Mouse (Mus musculus): ENCODE data around the gene Csnk1g1. TPM values are rescaled to one million over a fixed set of nuclear protein-coding genes. Genes with fewer than 3 reads are reported as not detected.

Csnk1g1 gene
- total and polyA plus RNA-seq, 2 experiments, result 1.6 to 5.3 TPM

DNA sequence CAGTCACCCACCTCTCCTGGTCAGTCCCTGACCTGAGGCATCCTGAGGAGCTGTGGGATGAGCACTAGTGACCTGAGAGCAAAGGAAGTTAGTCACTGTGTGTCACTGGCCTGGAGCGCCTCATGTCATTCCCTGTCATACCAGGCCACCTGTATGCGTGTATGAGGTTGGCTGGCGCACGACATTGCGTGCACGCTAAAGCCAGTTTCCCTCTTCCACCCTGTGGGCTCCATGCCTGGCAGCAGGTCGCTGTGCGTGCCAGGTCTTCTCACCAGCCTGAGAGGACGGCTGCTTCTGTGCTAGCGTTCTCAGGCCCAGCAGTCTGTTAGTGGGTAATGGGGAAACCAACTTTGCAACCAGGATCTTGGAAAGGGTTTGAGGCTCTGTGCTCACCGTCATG lies 155.6 kb downstream of the Csnk1g1 start:
- no peak overlapping the region for H3K4me3 ChIP-seq (ENCODE audit: insufficient read depth, low read depth, low read length)
- no peaks in the 10 kb centered on the region for H3K27me3 ChIP-seq (ENCODE audit: control insufficient read depth, insufficient read depth, low read length)
- H3K9ac ChIP-seq (ENCODE audit: low read depth, low read length), result no peak overlapping the region
- H3K27ac ChIP-seq (replicated peaks; ENCODE audit: insufficient read depth, low read depth, low read length), result no peak overlapping the region
- H3K4me1 ChIP-seq (ENCODE audit: control insufficient read depth, insufficient read depth, low read length), result peaks cover 15% of the 10 kb centered on the region
- DNase-seq (ENCODE audit: extremely low read depth, low read depth, low spot score), result no peak
- WGBS, result 95% methylated on average over 11 of the region's 11 CpGs
- H3K79me2 ChIP-seq (ENCODE audit: control insufficient read depth, insufficient read depth, low read length), result peaks cover 11% of the 10 kb centered on the region; the same call in 1 of the 2 replicates
- TF ChIP-seq CTCF (IDR thresholded peaks at IDR 0.05; ENCODE audit: low read depth, low read length) (no peak), POLR2A (IDR thresholded peaks at IDR 0.05; ENCODE audit: extremely low read depth, insufficient read depth, low read length) (no peak)
- H3K36me3 ChIP-seq (ENCODE audit: control insufficient read depth, insufficient read depth, low read length), result peaks cover 28% of the 10 kb centered on the region

DNA sequence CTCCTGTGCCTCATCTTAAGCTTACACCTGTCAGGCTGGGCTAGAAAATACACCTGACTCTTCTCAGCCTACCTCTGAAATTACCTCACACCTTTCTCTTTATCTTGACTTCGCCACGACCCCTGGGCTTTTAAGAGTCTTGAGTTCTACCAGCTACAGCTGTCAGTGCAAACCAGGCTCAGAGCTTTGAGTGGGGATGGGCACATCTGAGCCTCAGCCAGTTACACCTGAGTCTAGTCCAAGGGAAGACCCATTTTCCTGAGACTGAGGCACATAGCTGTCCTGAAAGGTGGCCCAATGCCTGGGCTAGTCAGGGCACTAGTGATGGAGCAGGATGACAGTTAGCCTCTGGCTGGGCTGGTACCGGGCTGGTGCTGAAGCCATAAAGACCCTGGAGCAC lies 158.1 kb downstream of the Csnk1g1 start:
- WGBS, result 94% methylated on average over 3 of the region's 3 CpGs
- TF ChIP-seq CTCF (IDR thresholded peaks at IDR 0.05; ENCODE audit: low read depth, low read length), result no peak
- TF ChIP-seq POLR2A (IDR thresholded peaks at IDR 0.05; ENCODE audit: extremely low read depth, insufficient read depth, low read length), result no peak
- H3K79me2 ChIP-seq (ENCODE audit: control insufficient read depth, insufficient read depth, low read length), result no peaks in the 10 kb centered on the region
- no peaks in the 10 kb centered on the region for H3K27me3 ChIP-seq (ENCODE audit: control insufficient read depth, insufficient read depth, low read length)
- DNase-seq (ENCODE audit: extremely low read depth, low read depth, low spot score), result no peak
- H3K4me3 ChIP-seq (ENCODE audit: insufficient read depth, low read depth, low read length), result no peak overlapping the region
- H3K4me1 ChIP-seq (ENCODE audit: control insufficient read depth, insufficient read depth, low read length), result peaks cover 8% of the 10 kb centered on the region; the same call in 1 of the 2 replicates
- peaks cover 28% of the 10 kb centered on the region for H3K36me3 ChIP-seq (ENCODE audit: control insufficient read depth, insufficient read depth, low read length)
- no peak overlapping the region for H3K27ac ChIP-seq (replicated peaks; ENCODE audit: insufficient read depth, low read depth, low read length)
- H3K9ac ChIP-seq (ENCODE audit: low read depth, low read length), result no peak overlapping the region

DNA sequence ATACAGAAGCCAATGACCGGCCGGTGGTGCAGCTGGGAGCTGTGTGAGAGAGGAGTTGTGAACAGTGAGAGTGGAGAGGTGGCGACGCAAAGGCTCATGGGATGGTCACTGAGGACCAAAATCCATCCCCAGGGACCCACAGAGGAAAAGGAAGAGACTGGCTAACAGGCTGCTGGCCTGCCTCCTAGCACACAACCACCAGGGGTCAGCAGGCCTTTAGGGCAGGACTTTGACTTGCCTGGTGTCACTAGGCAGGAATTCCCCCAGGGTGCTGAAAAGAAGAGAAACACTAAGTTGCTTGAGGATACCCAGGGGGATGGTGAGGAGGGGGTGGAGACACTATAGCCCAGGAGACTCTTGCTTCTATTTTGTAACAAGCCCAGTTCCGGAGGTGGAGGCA lies 158.8 kb downstream of the Csnk1g1 start:
- Histone ChIP-seq H3K27me3 (ENCODE audit: control insufficient read depth, insufficient read depth, low read length) (no peaks in the 10 kb centered on the region), H3K9ac (ENCODE audit: low read depth, low read length) (no peak overlapping the region), H3K4me3 (ENCODE audit: insufficient read depth, low read depth, low read length) (no peak overlapping the region), H3K36me3 (ENCODE audit: control insufficient read depth, insufficient read depth, low read length) (peaks cover 26% of the 10 kb centered on the region), H3K4me1 (ENCODE audit: control insufficient read depth, insufficient read depth, low read length) (peaks cover 8% of the 10 kb centered on the region; the same call in 1 of the 2 replicates), H3K27ac (replicated peaks; ENCODE audit: insufficient read depth, low read depth, low read length) (no peak overlapping the region), H3K79me2 (ENCODE audit: control insufficient read depth, insufficient read depth, low read length) (no peaks in the 10 kb centered on the region)
- peak; percentile 85 for TF ChIP-seq CTCF (IDR thresholded peaks at IDR 0.05; ENCODE audit: low read depth, low read length)
- TF ChIP-seq POLR2A (IDR thresholded peaks at IDR 0.05; ENCODE audit: extremely low read depth, insufficient read depth, low read length), result no peak
- WGBS, result 40% methylated on average over 5 of the region's 5 CpGs
- DNase-seq (ENCODE audit: extremely low read depth, low read depth, low spot score), result peak; percentile 33

- Histone ChIP-seq H3K9ac (ENCODE audit: low read depth, low read length) (no peak overlapping the region), H3K27me3 (ENCODE audit: control insufficient read depth, insufficient read depth, low read length) (no peaks in the 10 kb centered on the region), H3K36me3 (ENCODE audit: control insufficient read depth, insufficient read depth, low read length) (peaks cover 20% of the 10 kb centered on the region), H3K4me3 (ENCODE audit: insufficient read depth, low read depth, low read length) (no peak overlapping the region), H3K27ac (replicated peaks; ENCODE audit: insufficient read depth, low read depth, low read length) (no peak overlapping the region), H3K4me1 (ENCODE audit: control insufficient read depth, insufficient read depth, low read length) (peaks cover 8% of the 10 kb centered on the region; the same call in 1 of the 2 replicates), H3K79me2 (ENCODE audit: control insufficient read depth, insufficient read depth, low read length) (no peaks in the 10 kb centered on the region)
- DNase-seq (ENCODE audit: extremely low read depth, low read depth, low spot score), result no peak
- TF ChIP-seq CTCF (IDR thresholded peaks at IDR 0.05; ENCODE audit: low read depth, low read length) (no peak), POLR2A (IDR thresholded peaks at IDR 0.05; ENCODE audit: extremely low read depth, insufficient read depth, low read length) (no peak)
- WGBS, result 83% methylated on average over 4 of the region's 4 CpGs
These were observed 159.3 kb downstream of the Csnk1g1 start for GRCm38 (mm10) chr9:66068056-66068455.

DNA sequence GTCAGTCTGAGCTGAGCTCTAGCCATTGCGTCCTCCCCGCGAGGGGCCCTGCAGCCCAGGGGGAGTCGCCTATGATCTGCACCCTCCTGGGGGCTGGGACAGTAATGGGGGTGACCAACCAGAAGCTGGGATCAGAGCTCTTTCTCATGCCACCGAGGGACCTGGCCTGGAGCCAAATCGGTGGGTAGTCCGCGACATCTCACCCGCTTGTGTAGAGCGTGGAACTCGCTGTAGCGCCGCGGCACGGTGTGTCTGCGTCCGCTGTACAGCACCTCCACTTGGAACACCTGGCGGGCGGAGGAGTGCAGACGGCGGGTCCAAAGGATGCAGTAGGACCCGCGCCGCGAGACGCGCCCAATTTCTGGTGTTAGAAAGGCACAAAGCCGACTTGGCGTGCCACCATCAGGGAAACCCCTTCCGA lies 160.3 kb downstream of the Csnk1g1 start:
- H3K79me2 ChIP-seq (ENCODE audit: control insufficient read depth, insufficient read depth, low read length), result no peaks in the 10 kb centered on the region

DNA sequence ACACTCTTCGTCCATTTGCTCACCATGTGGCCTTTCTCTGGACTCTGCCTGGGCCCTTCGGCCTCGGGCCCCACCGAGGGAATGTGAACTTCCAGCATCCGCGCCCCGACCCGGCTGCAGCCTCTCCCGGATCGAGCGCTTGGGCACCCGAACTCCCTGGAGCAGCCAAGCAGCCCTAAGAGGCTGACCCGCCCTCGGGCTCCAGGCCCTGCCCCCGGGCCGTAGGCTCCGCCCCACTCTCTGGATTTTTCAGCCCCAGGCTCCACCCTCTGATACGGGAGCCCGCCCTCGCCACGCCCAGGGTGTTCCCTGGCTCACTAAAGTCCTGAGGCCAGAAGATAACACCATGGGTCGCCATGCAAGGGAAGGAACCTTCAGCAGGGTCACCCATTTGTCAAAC lies 160.9 kb downstream of the Csnk1g1 start, which contains the start of gene Snx22:
Gene Snx22 (minus strand): TSS at position 137 of the 400 bp plus-strand sequence.
- Histone ChIP-seq H3K36me3 (ENCODE audit: control insufficient read depth, insufficient read depth, low read length) (peaks cover 7% of the 10 kb centered on the region; the same call in 1 of the 2 replicates), H3K4me3 (ENCODE audit: insufficient read depth, low read depth, low read length) (peak within 1 kb of the TSS; percentile 25; the same call in 1 of the 2 replicates), H3K79me2 (ENCODE audit: control insufficient read depth, insufficient read depth, low read length) (no peaks in the 10 kb centered on the region), H3K27me3 (ENCODE audit: control insufficient read depth, insufficient read depth, low read length) (no peaks in the 10 kb centered on the region), H3K9ac (ENCODE audit: low read depth, low read length) (no peak within 1 kb of the TSS), H3K27ac (replicated peaks; ENCODE audit: insufficient read depth, low read depth, low read length) (no peak within 1 kb of the TSS), H3K4me1 (ENCODE audit: control insufficient read depth, insufficient read depth, low read length) (peaks cover 8% of the 10 kb centered on the region; the same call in 1 of the 2 replicates)
- peak; percentile 76 for DNase-seq (ENCODE audit: extremely low read depth, low read depth, low spot score)
- WGBS, result under 1% methylated on average over 22 of the region's 22 CpGs
- TF ChIP-seq POLR2A (IDR thresholded peaks at IDR 0.05; ENCODE audit: extremely low read depth, insufficient read depth, low read length), result no peak
- TF ChIP-seq CTCF (IDR thresholded peaks at IDR 0.05; ENCODE audit: low read depth, low read length), result no peak

More for the DNA sequence above, 160.3 kb downstream of the Csnk1g1 start:
- peaks cover 12% of the 10 kb centered on the region; the same call in 1 of the 2 replicates for H3K36me3 ChIP-seq (ENCODE audit: control insufficient read depth, insufficient read depth, low read length)
- peaks cover 8% of the 10 kb centered on the region; the same call in 1 of the 2 replicates for H3K4me1 ChIP-seq (ENCODE audit: control insufficient read depth, insufficient read depth, low read length)
- H3K27me3 ChIP-seq (ENCODE audit: control insufficient read depth, insufficient read depth, low read length), result no peaks in the 10 kb centered on the region
- DNase-seq (ENCODE audit: extremely low read depth, low read depth, low spot score), result no peak
- H3K4me3 ChIP-seq (ENCODE audit: insufficient read depth, low read depth, low read length), result peak overlapping the region; percentile 25; the same call in 1 of the 2 replicates
- WGBS, result 3% methylated on average over 30 of the region's 30 CpGs
- no peak overlapping the region for H3K27ac ChIP-seq (replicated peaks; ENCODE audit: insufficient read depth, low read depth, low read length)
- TF ChIP-seq POLR2A (IDR thresholded peaks at IDR 0.05; ENCODE audit: extremely low read depth, insufficient read depth, low read length) (no peak), CTCF (IDR thresholded peaks at IDR 0.05; ENCODE audit: low read depth, low read length) (no peak)
- no peak overlapping the region for H3K9ac ChIP-seq (ENCODE audit: low read depth, low read length)
